Mouse (Mus musculus): ENCODE measurements around the gene Sf3b3.
A peak's percentile ranks its signal among the peaks of the same experiment; 100 is the strongest.
"Not testable (repeated sequence)": the region's sequence is repeated elsewhere in the genome, so short reads cannot be mapped to it uniquely, and the experiment has no call there.

Sf3b3 gene

DNA sequence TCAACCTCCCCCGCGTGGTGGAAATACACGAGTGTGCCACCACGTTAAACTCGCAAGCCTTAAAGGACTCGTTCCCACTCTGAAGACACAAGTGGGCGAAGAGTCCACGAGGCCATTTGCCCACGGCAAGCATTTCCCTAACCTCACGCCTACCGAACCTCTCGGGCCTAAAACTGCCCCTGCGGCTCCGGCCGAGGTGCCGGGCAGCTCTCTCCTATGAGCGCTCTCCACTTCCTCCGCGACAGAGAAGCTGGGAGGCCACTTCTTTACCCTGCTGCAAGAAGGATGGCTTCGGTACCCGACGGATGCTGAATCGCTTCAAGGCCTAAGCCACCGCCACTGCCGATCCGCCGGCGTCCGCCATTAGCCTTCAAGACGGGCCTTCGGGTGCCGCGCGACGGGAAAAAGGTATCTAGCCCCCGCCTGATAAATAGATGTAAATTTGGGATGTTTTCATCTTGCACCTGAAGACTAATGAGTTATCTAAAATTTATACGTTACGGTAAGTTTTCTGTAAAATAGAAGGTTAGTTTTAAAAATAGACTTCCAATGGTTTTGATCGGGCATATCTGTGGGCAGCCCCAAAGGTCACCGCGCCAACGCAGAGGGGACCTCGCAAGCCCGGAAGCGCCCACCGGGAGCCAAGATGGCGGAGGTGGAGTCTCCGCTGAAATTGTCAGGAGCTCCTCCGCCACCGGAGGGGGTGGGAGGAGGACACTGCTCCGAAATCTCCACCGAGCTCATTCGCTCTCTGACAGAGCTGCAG, at the start of gene Sf3b3, which contains the start of gene Cog4:
TSS of gene Sf3b3 (minus strand) at position 383 of the 766 bp plus-strand sequence.
TSS of gene Cog4 (plus strand) at position 196 of the 766 bp plus-strand sequence.
- DNase-seq (ENCODE audit: low spot score in 2 of 2), result peak; percentile 71 to 79

DNA sequence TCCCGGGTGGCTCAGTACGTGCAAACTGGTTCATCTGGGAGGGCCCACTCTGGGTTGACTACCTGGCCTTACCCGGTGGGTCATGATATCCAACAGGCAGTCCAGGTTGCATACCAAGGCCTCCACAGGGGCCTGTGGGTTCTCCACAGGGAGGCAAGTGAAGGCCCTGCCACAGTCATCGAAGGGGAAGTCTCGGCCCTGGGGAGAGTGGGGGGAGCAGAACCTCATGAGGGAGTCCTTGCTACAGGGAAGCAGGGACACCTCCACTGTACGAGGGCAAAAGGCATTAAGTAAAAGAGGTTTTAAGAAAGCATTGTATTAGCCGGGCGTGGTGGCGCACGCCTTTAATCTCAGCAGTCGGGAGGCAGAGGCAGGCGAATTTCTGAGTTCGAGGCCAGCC, 49.2 kb upstream of the Sf3b3 start:
- no peak for DNase-seq (ENCODE audit: low spot score in 2 of 2)

DNA sequence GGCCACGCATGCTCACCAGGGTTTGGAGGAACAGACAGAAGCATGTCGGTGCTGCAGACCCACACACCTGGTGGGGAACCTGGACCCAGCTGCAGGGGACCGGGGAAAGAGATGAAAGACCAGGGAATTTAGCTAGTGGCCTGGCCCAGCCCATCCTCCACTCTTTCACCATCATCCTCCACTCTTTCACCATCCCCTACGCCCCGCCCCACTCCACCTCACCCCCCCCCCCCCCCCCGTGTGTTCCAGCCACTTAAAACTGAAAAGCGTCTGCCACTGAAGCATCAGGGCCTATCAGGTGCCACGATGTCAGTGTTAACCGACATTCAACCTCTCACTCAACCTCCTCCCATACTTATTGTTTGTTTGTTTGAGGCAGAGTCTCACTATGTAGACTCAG, 48.7 kb upstream of the Sf3b3 start:
- no peak for DNase-seq (ENCODE audit: low spot score in 2 of 2)

DNA sequence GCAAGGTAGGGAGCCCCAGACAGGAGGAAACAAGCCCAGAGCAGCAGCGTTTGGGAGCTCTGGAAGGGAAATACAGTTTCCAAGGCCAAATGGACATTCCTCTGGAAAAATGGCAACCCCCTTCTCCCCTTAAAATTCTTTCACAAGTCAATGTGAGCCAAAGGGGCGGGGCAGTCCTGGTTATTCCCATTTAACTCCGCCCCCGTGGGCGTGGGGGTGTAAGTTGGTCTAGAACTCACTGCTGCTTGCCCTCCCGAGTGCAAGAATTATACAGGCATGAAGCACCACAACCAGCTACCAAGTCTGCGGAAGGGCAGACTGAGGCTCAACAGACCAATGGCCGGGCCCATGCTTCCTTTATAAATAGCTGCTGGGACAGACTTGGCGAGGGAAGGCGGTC, 48.3 kb upstream of the Sf3b3 start:
- DNase-seq (ENCODE audit: low spot score in 2 of 2), result no peak

GRCm38 (mm10) chr8:110892913-110893312, 46.3 kb upstream of the Sf3b3 start:
- no peak for DNase-seq (ENCODE audit: low spot score in 2 of 2)

DNA sequence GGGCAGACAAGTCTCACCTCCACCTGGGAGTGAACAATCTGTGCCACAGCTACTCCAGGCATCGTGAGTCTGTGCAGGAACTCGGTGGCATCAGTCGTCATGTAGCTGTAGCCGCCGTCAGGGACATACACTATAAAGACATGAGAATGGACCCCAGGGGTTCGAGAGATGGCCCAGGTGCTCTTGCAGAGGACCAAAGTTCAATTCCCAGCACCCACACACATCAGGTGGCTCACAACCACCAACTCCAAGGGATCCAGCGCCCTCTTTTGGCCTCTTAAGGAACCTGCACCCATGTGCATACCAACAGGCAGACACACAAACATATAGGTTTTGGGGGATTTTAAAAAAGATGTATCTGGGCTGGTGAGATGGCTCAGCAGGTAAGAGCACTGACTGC, 45.5 kb upstream of the Sf3b3 start:
- no peak for DNase-seq (ENCODE audit: low spot score in 2 of 2)

- DNase-seq (ENCODE audit: low spot score in 2 of 2), result no peak
Measured at GRCm38 (mm10) chr8:110889904-110890470, 43.4 kb upstream of the Sf3b3 start.

DNA sequence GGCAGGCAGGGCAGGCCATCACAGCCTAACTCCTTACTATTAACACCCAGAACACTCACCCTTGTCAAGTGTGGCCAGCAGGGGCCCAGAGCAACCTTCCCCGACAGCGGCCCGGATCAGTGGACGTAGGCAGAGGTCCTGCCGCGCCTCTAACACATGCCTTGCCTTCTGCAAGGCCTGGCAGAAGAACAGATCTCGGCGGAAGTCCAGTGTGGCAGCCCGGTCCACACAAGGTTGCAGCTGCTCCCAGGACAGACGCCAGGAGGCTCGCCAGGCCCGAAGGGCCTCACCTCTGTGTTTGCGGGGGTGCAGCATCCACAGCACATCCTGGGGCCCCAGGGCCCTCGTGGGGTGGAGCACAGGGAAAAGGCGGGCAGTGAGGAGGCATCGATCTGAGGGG, 42.3 kb upstream of the Sf3b3 start:
- DNase-seq (ENCODE audit: low spot score in 2 of 2), result peak in 1 of 2 experiments; percentile 71

DNA sequence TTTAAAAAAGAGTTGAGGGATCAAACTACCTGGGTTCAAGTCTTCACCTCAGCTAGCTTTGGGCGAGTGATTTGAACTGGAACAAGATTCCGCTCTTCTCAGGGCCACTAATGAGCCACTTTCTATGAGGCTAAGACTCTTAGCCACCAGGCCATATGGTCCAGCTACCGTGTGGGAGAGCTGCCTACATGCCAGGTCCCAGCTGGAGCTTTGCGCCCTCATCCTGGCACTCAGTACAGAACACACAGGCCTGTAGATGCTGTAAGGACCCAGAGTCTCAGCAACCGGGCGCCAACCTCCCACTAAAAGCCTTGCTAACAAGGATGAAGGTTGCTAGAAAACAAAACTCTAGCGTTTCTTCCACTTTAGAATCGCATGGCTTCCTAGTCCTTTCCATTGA, 41.9 kb upstream of the Sf3b3 start:
- DNase-seq (ENCODE audit: low spot score in 2 of 2), result peak in 1 of 2 experiments; percentile 44

DNA sequence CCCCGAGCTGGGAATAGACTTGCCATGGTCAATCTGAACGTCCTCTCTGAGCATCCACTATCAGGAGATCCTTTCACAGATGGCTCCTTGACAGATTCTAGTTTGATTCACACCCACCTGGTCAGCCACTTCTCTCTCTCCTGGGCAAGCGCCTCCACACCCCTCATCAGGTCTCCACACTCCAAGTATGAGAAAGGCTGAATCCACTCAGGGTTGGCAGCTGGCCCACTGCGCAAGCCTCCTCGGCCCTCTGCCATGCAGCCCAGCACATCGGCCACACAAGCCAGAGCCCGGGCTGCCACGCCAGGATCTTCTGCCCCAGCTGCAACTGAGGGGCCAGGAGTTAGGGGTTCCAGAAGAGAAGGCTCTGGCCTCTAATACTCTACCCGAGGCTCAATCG, 41.0 kb upstream of the Sf3b3 start:
- peak in 1 of 2 experiments; percentile 70 for DNase-seq (ENCODE audit: low spot score in 2 of 2)

GRCm38 (mm10) chr8:110886634-110887033, 40.0 kb upstream of the Sf3b3 start:
- no peak for DNase-seq (ENCODE audit: low spot score in 2 of 2)

DNA sequence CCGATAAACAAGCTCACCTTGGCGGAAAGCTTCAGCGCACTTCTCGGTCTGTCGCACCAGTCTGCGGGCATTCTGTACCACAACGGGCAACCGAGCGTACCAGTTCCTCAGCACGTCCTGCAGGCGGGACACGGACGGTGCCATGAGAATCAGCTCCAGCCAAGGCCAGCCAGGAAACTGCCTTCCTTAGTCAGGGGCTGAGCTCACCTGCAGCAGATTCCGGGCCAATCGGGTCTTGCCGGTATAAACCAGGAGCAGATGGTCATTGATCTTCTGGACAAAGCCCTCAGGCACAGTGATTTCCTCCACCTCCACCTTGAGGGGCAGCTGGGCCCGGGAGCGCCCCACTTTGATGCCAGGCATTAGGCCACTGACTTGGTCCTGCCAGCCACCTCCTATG, 37.2 kb upstream of the Sf3b3 start:
- no peak for DNase-seq (ENCODE audit: low spot score in 2 of 2)

DNA sequence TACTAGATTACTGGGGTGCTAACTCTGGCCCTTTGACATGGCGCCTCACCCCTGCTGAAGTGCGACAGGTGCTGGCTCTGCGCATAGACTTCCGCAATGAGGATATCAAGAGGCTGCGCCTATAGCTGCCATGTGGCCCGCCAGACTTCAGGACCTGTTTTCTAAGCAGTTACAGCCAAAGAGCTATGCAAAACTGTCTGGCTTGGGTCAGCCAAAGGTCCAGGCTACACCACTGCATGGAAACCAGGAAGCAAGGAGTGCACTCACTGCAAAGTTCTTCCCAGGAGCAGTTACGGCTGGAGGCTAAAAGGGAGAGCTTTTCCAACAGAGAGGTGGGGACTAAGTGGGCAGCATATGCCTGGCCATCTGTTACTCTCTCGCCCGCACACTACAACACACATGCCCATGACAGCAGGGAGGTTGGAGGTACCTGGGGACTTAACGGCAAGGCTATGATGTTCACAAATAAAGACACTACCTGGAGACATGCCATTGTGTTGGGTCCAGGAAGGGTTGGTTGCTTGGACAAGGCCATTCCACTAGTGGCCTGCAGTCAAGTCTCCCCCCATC, 35.2 kb upstream of the Sf3b3 start:
- DNase-seq (ENCODE audit: low spot score in 2 of 2), result no peak

DNA sequence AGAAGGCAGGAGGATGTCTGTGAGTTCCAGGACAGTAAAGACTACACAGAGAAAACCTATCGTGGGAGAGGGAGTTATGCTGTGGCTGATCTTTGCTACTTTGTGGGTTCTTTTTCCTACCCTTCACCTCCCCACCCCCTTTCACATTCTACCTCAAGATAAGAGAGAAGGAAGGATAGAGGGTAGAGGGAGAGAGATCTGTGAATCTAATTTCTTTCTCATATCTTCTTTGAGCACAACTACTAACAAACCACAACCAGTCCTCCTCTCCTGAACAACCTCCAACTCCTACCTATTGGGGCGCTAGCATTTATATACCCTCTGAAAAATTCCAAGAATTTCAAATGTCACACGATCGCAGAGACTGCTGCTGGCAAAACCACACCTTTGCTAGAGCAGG, 31.3 kb upstream of the Sf3b3 start:
- DNase-seq (ENCODE audit: low spot score in 2 of 2), result no peak

GRCm38 (mm10) chr8:110870501-110870900, 23.9 kb upstream of the Sf3b3 start:
- DNase-seq (ENCODE audit: low spot score in 2 of 2), result no peak

- DNase-seq (ENCODE audit: low spot score in 2 of 2), result not testable (repeated sequence)
Measured at GRCm38 (mm10) chr8:110861347-110862025, 14.9 kb upstream of the Sf3b3 start.

DNA sequence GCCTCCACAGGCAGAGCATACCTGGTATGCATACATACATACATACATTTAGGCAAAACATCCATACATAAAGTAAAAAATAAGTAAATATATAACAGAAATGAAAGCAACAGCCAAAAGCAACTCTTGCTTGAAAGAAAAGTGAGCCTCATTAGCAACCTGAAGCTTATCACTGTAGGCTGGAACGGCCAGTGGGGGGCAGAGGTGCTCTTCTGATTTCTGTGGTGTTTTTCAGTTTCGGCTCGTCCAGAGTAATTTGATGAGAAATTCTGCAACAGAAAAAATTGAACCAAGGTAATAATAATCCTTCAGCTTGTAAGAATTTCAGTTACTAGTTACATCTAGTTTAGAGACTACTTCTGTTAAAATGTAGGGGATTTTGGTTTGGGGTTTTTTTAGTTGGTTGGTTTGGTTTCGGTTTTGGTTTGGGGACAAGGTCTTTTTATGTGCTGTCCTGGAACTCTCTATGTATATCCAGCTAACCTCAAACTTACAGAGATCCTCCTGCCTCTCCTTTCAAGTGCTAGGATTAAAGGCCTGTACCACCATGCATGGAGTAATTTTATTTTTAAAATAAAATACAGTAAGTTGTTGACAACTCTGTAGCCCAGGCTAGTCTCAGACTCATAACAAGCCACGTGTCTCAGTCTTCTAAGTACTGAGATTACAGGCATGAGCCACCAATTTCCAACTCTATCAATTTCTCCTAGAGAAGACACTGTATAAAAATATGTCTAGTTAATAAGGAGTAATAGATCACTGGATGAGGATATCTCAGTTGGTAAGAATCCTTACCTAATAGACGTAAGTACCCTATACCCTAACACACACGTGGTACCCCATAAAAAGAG, 13.3 kb upstream of the Sf3b3 start:
- DNase-seq (ENCODE audit: low spot score in 2 of 2), result no peak

GRCm38 (mm10) chr8:110856760-110857461, 10.3 kb upstream of the Sf3b3 start:
- no peak for DNase-seq (ENCODE audit: low spot score in 2 of 2)

GRCm38 (mm10) chr8:110856073-110856472, 9.5 kb upstream of the Sf3b3 start:
- not testable (repeated sequence) for DNase-seq (ENCODE audit: low spot score in 2 of 2)

- no peak for DNase-seq (ENCODE audit: low spot score in 2 of 2)
Measured at GRCm38 (mm10) chr8:110851186-110851585, 4.6 kb upstream of the Sf3b3 start.
